Mouse (Mus musculus): ENCODE data around the gene Tmem274. TPM values are rescaled to one million over a fixed set of nuclear protein-coding genes. Genes with fewer than 3 reads are reported as not detected.

Gene Tmem274
- polyA plus RNA-seq, 1 experiment = not detected

- Histone ChIP-seq H3K27me3 (ENCODE audit: control insufficient read depth, insufficient read depth, low read length, poor library complexity, severe bottlenecking) (no peaks in the 10 kb centered on the region), H3K27ac (ENCODE audit: insufficient read depth, low read length) (peak overlapping the region; percentile 98), H3K9me3 (replicated peaks; ENCODE audit: control insufficient read depth, insufficient read depth, low read length, poor library complexity, severe bottlenecking) (no peaks in the 10 kb centered on the region), H3K4me1 (ENCODE audit: control insufficient read depth, insufficient read depth, low read length) (no peaks in the 10 kb centered on the region), H3K36me3 (ENCODE audit: control insufficient read depth, insufficient read depth, low read length, poor library complexity, severe bottlenecking) (no peaks in the 10 kb centered on the region), H3K9ac (ENCODE audit: low read depth, poor library complexity, severe bottlenecking) (peak overlapping the region; percentile 8), H3K4me3 (ENCODE audit: low read depth, low read length) (peak overlapping the region; percentile 27)
- TF ChIP-seq EP300 (IDR thresholded peaks at IDR 0.05; ENCODE audit: insufficient read depth, low read depth, low read length) = peak; percentile 83
- peak; percentile 63 for TF ChIP-seq CTCF (IDR thresholded peaks at IDR 0.05; ENCODE audit: low read depth, low read length)
- TF ChIP-seq POLR2A (IDR thresholded peaks at IDR 0.05; ENCODE audit: insufficient read depth, low read length) = peak; percentile 6
Observed at GRCm38 (mm10) chr4:149444964-149445701, 32.0 kb upstream of the Tmem274 start.

DNA sequence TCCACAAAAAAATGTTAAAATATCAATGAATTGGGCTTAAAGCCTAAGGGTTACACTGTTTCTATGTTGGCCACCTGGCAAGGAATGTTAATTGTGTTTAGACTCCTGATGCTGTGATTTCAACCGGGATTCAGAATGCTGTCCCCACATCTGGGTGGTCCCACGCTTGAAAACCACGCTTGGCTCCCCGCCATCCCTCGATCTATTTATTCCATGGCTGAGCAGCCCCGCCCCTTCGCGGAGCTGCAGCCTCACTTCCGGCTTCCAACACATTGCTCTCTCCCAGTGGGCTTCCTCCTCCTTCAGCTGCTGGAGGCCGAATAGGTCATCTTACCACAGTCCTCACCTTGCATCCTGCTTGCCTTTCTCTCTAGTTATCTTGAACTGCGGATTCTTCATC, 31.3 kb upstream of the Tmem274 start:
- Histone ChIP-seq H3K4me3 (ENCODE audit: low read depth, low read length) (no peak overlapping the region), H3K9me3 (replicated peaks; ENCODE audit: control insufficient read depth, insufficient read depth, low read length, poor library complexity, severe bottlenecking) (no peaks in the 10 kb centered on the region), H3K36me3 (ENCODE audit: control insufficient read depth, insufficient read depth, low read length, poor library complexity, severe bottlenecking) (no peaks in the 10 kb centered on the region), H3K4me1 (ENCODE audit: control insufficient read depth, insufficient read depth, low read length) (no peaks in the 10 kb centered on the region), H3K27ac (ENCODE audit: insufficient read depth, low read length) (peak overlapping the region; percentile 98), H3K27me3 (ENCODE audit: control insufficient read depth, insufficient read depth, low read length, poor library complexity, severe bottlenecking) (no peaks in the 10 kb centered on the region), H3K9ac (ENCODE audit: low read depth, poor library complexity, severe bottlenecking) (peak overlapping the region; percentile 8)
- TF ChIP-seq EP300 (IDR thresholded peaks at IDR 0.05; ENCODE audit: insufficient read depth, low read depth, low read length) (peak; percentile 82), POLR2A (IDR thresholded peaks at IDR 0.05; ENCODE audit: insufficient read depth, low read length) (no peak), CTCF (IDR thresholded peaks at IDR 0.05; ENCODE audit: low read depth, low read length) (no peak)

DNA sequence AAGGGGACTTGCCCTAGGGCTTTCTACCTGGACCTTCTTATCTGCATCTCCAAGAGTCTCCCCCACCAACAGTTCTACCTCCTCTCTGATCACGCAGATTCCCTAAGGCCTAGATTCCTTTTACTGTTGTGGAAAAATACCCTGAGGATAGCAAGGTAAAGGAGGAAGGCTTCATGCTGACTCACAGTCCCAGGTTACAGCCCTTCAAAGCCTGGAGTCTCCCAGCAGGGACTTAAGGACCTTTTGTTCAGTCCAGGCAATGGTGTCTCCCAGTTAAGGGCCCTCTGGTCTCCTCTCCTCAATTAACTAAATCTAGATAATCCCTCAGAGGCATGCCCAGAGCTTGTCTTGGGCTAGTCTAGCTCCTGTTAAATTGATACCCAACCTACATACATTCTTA, 30.9 kb upstream of the Tmem274 start:
- no peaks in the 10 kb centered on the region for H3K36me3 ChIP-seq (ENCODE audit: control insufficient read depth, insufficient read depth, low read length, poor library complexity, severe bottlenecking)
- no peaks in the 10 kb centered on the region for H3K27me3 ChIP-seq (ENCODE audit: control insufficient read depth, insufficient read depth, low read length, poor library complexity, severe bottlenecking)
- no peaks in the 10 kb centered on the region for H3K4me1 ChIP-seq (ENCODE audit: control insufficient read depth, insufficient read depth, low read length)
- TF ChIP-seq EP300 (IDR thresholded peaks at IDR 0.05; ENCODE audit: insufficient read depth, low read depth, low read length) (peak; percentile 84), POLR2A (IDR thresholded peaks at IDR 0.05; ENCODE audit: insufficient read depth, low read length) (no peak), CTCF (IDR thresholded peaks at IDR 0.05; ENCODE audit: low read depth, low read length) (no peak)
- H3K9ac ChIP-seq (ENCODE audit: low read depth, poor library complexity, severe bottlenecking) = peak overlapping the region; percentile 1; the same call in 1 of the 2 replicates
- no peaks in the 10 kb centered on the region for H3K9me3 ChIP-seq (replicated peaks; ENCODE audit: control insufficient read depth, insufficient read depth, low read length, poor library complexity, severe bottlenecking)
- peak overlapping the region; percentile 98 for H3K27ac ChIP-seq (ENCODE audit: insufficient read depth, low read length)
- H3K4me3 ChIP-seq (ENCODE audit: low read depth, low read length) = no peak overlapping the region

GRCm38 (mm10) chr4:149450636-149451035, 26.5 kb upstream of the Tmem274 start:
- H3K27ac ChIP-seq (ENCODE audit: insufficient read depth, low read length) = no peak overlapping the region
- no peaks in the 10 kb centered on the region for H3K27me3 ChIP-seq (ENCODE audit: control insufficient read depth, insufficient read depth, low read length, poor library complexity, severe bottlenecking)

GRCm38 (mm10) chr4:149453656-149454055, 23.5 kb upstream of the Tmem274 start:
- Histone ChIP-seq H3K36me3 (ENCODE audit: control insufficient read depth, insufficient read depth, low read length, poor library complexity, severe bottlenecking) (no peaks in the 10 kb centered on the region), H3K4me3 (ENCODE audit: low read depth, low read length) (no peak overlapping the region), H3K27me3 (ENCODE audit: control insufficient read depth, insufficient read depth, low read length, poor library complexity, severe bottlenecking) (no peaks in the 10 kb centered on the region), H3K9me3 (replicated peaks; ENCODE audit: control insufficient read depth, insufficient read depth, low read length, poor library complexity, severe bottlenecking) (no peaks in the 10 kb centered on the region), H3K27ac (ENCODE audit: insufficient read depth, low read length) (no peak overlapping the region), H3K4me1 (ENCODE audit: control insufficient read depth, insufficient read depth, low read length) (no peaks in the 10 kb centered on the region), H3K9ac (ENCODE audit: low read depth, poor library complexity, severe bottlenecking) (no peak overlapping the region)
- no peak for TF ChIP-seq POLR2A (IDR thresholded peaks at IDR 0.05; ENCODE audit: insufficient read depth, low read length)
- TF ChIP-seq EP300 (IDR thresholded peaks at IDR 0.05; ENCODE audit: insufficient read depth, low read depth, low read length) = 0 out of 2 replicates have a peak, but pooled peaks have one; percentile 25
- TF ChIP-seq CTCF (IDR thresholded peaks at IDR 0.05; ENCODE audit: low read depth, low read length) = peak; percentile 85

More at GRCm38 (mm10) chr4:149450636-149451035, 26.5 kb upstream of the Tmem274 start:
- TF ChIP-seq POLR2A (IDR thresholded peaks at IDR 0.05; ENCODE audit: insufficient read depth, low read length) (no peak), CTCF (IDR thresholded peaks at IDR 0.05; ENCODE audit: low read depth, low read length) (no peak), EP300 (IDR thresholded peaks at IDR 0.05; ENCODE audit: insufficient read depth, low read depth, low read length) (no peak)
- no peaks in the 10 kb centered on the region for H3K4me1 ChIP-seq (ENCODE audit: control insufficient read depth, insufficient read depth, low read length)
- no peak overlapping the region for H3K4me3 ChIP-seq (ENCODE audit: low read depth, low read length)
- H3K9ac ChIP-seq (ENCODE audit: low read depth, poor library complexity, severe bottlenecking) = no peak overlapping the region
- no peaks in the 10 kb centered on the region for H3K9me3 ChIP-seq (replicated peaks; ENCODE audit: control insufficient read depth, insufficient read depth, low read length, poor library complexity, severe bottlenecking)
- no peaks in the 10 kb centered on the region for H3K36me3 ChIP-seq (ENCODE audit: control insufficient read depth, insufficient read depth, low read length, poor library complexity, severe bottlenecking)

- Histone ChIP-seq H3K9ac (ENCODE audit: low read depth, poor library complexity, severe bottlenecking) (no peak overlapping the region), H3K4me1 (ENCODE audit: control insufficient read depth, insufficient read depth, low read length) (no peaks in the 10 kb centered on the region), H3K9me3 (replicated peaks; ENCODE audit: control insufficient read depth, insufficient read depth, low read length, poor library complexity, severe bottlenecking) (no peaks in the 10 kb centered on the region), H3K27me3 (ENCODE audit: control insufficient read depth, insufficient read depth, low read length, poor library complexity, severe bottlenecking) (no peaks in the 10 kb centered on the region), H3K36me3 (ENCODE audit: control insufficient read depth, insufficient read depth, low read length, poor library complexity, severe bottlenecking) (no peaks in the 10 kb centered on the region), H3K27ac (ENCODE audit: insufficient read depth, low read length) (no peak overlapping the region), H3K4me3 (ENCODE audit: low read depth, low read length) (peak overlapping the region; percentile 5; the same call in 1 of the 2 replicates)
- TF ChIP-seq CTCF (IDR thresholded peaks at IDR 0.05; ENCODE audit: low read depth, low read length) (no peak), EP300 (IDR thresholded peaks at IDR 0.05; ENCODE audit: insufficient read depth, low read depth, low read length) (no peak), POLR2A (IDR thresholded peaks at IDR 0.05; ENCODE audit: insufficient read depth, low read length) (no peak)
Observed at GRCm38 (mm10) chr4:149454263-149454662, 22.9 kb upstream of the Tmem274 start.
